Mouse (Mus musculus) mouse embryonic stem cell (cell line): Measurements from ENCODE around the gene Rars2.

ENCODE experiments used
- in situ Hi-C, 2 experiments: fragments of 300-500 bp; cut with MboI; formaldehyde crosslinking; loops; 1 replicate in 1 of 2; 3 replicates in 1 of 2; pipeline ENCODE4 v1.14.3; 2019 to 2020; ENCODE audit warnings: low sequenced_read_pairs in 2 of 2, low pct_unique_long_range_greater_than_20kb in 1 of 2, mixed read lengths in 1 of 2; ENCODE audit not compliant: unreplicated experiment in 1 of 2

The Rars2 gene

DNA sequence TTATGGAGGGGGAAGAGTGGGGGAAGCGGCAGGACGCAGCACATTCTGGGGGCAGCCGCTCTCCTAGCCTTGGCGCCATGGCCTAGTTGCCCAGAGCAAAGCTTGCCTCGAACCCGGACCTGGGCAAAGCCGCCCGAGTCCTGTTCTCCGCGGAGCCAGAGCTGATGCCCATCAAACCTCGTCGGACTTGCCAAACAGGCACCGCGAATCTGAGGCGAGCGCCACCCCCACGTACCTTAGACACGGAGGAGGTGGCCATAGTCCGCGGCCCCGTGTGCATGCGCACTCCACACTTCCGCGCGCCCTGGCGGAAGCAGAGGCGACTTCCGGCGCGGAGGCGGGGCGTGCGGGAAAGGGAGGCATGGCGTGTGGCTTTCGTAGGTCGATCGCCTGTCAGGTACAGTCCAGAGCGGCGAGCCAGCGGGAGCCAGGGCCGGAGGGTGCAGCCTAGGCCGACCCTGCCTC lies at the start of gene Rars2, which contains the start of gene Orc3:
Rars2 (plus strand) TSS at position 328 of the 465 bp plus-strand sequence.
Orc3 (minus strand) TSS at position 315 of the 465 bp plus-strand sequence.
- in situ Hi-C loops: no loop called here

DNA sequence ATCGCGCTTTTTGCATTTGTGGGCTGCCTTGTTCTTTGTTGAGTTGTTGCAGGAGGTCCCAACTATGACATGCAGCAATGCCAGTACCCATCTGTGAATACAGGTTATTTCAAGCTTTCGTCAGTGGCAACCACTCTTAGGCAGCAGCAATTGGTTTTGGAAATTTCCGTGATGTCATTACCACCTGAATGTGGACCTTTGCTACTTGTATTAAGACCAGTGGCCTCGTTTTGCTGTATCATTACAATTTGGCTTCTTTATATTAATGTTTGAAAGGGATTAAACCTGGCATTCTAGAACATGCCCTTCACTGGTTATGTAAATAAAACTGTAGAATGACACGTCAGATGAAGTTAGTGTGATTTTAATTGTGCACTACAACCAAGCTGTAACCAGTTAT lies 48.5 kb upstream of the Rars2 start:
- in situ Hi-C loops: loop anchor here in 1 of 2 experiments (25.0 kb wide), 1 partner anchor 1204 kb away; no protein-coding TSS in a partner anchor

DNA sequence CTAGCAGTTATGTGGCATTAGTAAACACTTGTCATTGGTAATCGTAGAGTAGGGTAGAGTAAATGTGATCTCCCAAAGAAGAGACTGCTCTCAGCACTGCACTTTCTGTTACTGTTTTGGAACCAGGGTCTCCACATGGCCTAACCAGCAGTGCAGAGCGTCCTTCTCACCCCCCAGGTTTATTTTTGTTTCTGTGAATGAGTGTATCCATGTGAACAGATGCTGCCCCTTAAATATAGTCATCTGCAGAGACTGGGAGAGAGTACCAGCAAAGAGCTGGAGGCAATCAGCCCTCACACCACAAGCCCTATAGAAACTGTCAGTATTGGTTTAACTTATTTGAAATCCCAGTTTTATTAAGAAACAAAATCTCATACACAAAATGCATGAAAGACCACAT lies 41.9 kb upstream of the Rars2 start:
- in situ Hi-C loops: loop anchor here in 1 of 2 experiments (25.0 kb wide), 1 partner anchor 1211 kb away; no protein-coding TSS in a partner anchor

DNA sequence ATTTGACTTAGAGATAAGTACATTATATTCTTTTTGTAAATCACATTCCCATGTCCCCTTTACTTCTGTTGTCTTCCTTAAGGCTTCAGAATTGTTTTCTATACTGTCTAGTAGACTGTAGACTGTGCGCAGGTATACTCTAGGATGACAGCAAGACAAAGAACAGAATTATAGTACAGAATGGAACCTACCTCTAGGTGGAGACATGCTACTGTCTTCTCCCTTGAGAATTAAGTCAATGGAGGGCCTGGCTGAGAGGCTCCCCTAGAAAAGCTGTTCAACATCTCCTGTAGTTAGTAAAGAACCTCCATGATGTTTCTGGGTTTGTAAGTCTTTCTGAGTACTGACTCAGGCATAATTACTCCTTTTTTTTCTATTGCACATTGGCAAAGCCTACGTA lies 37.7 kb upstream of the Rars2 start:
- in situ Hi-C loops: loop anchor here in 1 of 2 experiments (25.0 kb wide), 1 partner anchor 335 kb away; no protein-coding TSS in a partner anchor

DNA sequence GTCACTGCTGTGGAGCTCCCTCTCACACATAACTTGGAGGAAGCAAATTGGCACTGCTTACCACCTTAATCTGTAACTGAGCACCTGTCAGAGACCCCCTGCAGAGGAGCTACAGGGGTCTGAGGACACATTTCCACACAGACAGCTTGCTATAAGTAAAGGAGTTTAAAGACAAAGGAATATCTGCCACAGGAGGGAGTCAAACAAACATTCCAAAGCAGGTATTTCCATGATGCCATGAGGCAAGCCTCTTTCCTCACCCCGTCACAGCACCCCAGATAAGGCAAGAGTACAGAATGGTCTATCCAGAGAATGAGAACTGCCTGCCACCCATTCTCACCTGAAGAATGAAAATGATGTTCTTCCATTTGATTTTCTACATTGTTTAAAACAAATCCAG lies 35.5 kb upstream of the Rars2 start:
- in situ Hi-C loops: loop anchor here in 1 of 2 experiments (25.0 kb wide), 1 partner anchor 333 kb away; no protein-coding TSS in a partner anchor

DNA sequence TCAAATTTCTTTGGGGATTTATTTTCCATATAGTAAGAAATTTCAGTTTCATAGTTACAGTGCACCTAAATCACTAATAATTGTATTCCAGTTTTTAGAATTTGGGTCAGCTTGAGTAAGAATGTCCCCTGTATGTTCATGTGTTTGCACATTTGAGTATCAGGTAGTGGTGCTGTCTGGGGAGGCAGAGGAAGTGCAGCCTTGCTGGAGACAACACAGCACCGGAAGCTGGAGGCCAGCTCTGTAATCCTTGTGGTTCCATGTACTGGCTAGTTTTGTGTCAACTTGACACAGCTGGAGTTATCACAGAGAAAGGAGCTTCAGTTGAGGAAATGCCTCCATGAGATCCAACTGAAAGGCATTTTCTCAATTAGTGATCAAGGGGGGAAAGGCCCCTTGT lies 33.3 kb upstream of the Rars2 start:
- in situ Hi-C loops: loop anchor here in 1 of 2 experiments (25.0 kb wide), 1 partner anchor 331 kb away; no protein-coding TSS in a partner anchor

DNA sequence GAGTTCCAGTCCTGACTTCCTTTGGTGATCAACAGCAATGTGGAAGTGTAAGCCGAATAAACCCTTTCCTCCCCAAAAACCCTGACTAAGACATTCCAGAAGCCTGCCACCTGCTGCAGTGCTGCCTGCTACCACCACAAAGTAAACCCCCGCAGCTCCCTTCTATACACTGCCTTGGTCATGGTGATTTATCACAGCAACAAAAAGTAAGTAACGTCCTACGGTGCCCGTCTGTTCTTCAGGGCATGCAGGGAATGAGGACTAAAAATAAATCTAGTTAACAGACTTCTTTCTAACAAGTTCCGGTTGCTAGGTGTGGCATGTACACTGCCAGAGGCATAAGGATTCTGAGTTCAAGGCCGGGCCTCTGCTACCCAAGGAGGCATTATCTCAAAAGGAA lies 32.8 kb upstream of the Rars2 start:
- in situ Hi-C loops: loop anchor here in 1 of 2 experiments (25.0 kb wide), 1 partner anchor 330 kb away; no protein-coding TSS in a partner anchor

DNA sequence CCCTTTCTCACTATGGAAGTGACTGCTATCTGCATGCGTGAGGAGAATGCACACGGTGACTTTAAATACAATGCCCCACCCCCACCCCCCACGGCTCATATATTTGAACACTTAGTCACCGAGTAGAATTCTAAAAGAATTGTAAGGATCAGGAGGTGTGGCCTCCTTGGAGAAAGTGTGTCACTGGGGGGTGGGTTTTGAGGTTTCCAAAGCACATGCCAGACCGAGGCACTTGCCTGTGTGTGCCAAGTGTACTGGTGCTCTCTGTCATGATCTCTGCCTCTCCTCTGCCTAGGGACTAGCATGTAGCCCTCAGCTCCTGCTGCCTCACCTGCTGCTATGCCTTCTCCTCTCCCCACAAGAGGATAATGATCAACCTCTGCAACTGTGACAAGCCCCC lies 32.3 kb upstream of the Rars2 start:
- in situ Hi-C loops: loop anchor here in 1 of 2 experiments (25.0 kb wide), 1 partner anchor 330 kb away; no protein-coding TSS in a partner anchor

DNA sequence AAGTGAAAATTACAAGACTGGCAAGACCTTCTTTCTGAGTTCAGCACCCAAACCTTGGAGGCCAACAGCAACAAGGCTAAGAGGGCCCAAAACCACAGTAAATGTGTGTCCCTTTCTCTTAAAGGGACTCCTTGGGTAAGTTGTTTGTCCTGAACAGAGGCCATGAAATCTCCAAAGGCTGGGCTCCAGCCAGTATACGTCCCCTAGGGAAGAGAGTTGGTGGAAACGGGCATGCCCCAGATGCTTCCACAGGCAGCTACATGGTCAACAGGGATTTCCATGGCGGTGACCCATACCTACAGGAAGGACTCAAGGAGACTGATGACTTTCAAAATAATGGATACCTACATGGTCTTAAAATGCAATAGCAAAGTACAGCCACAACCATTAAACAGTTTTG lies 31.3 kb upstream of the Rars2 start:
- in situ Hi-C loops: loop anchor here in 1 of 2 experiments (25.0 kb wide), 1 partner anchor 329 kb away; no protein-coding TSS in a partner anchor

DNA sequence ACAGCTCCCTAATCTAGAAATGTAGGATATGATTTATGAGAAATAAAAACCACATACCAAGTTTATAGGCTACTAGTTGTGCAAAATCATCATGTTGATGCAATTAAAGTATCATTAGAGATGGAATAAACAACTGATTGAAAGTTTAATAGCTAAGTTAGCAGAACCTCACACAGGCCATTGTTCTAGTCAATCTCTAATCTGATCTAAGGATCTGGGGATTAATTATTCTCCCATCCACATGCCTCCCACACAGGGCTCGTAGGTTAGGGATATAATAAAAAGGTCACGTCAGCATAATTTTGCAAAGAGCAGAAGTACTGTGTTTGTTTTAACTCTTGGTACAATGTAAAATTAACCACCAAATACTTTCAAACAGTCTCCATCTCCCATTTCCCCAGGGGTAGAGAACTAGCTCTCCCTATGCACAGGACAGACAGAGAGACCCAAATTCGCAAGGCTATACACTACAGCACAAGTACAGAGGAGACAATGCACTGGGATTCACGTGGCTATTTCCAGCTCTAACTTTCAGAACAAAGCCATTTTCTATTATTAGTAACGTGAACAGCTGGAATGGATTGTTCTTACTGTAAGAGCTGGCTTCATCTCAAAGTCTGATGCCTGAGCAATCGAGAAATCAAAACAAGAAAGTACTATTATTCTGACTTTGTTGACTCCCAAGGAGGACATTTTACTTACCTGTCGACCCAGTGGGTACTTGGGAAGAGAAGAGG lies 29.7 kb upstream of the Rars2 start:
- in situ Hi-C loops: loop anchor here in 1 of 2 experiments (25.0 kb wide), 1 partner anchor 327 kb away; no protein-coding TSS in a partner anchor

DNA sequence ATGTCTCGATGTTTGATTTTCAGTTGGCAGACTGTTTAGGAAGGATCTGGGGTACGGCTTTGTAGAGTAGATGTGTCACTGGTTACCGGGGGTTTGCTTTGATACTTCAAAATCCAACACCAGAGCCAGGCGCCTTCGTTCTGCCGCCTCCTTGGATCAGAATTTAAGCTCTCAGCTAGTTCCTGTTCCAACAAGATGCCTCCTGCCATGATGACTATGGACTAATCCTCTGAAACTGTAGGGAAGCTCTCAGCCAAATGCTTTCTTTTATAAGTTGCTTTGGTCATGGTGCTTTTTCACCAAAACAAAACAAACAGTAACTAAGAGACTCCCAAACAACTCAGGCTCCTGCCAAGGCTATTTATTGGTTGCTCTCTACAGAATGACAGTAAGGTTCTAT lies 11.6 kb upstream of the Rars2 start:
- in situ Hi-C loops: no loop called here

DNA sequence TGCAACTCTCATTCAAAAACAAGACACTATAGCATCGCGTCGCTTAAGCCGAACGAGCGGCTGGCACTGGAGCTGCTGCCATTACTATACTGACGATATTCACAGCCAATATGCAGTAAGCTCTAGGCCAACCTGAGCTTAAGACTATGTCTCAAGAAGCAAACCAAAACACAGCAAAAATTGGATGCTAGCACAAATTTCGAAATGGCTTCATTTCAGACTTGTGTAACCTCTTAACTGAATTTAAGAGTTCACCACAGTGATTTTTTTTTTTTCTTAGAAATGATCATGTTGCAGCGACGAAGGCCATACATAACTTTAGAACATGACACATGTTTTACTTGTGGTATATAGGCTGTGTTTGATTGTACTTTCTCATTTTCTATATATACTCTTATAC lies 8.1 kb upstream of the Rars2 start:
- in situ Hi-C loops: no loop called here

DNA sequence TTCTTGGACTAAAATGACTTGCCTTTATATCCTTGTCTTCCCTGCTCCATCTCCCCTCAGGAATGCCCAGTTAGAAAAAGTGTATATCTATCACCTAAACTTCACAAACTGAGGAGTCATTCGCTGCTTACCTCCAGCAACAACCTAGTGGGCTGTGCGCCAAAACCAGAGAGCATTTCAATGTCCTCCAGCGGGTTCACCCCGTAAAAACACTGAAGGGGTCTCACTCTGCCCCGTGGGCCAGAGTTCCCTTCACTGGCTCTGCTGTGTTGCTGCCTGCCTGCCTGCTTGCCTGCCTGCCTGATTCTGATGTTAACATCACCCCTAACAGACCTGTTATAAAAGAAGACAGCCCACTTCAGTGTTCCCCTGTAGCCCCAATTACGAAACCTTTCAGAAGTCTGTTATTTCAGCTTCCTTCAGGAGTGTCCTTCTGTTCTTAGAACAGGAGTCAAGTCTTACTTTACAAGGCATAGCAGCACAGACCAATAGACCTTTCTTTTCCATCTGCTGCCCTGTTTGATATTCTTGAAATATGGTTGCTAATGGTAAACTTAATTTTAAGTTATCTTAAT lies 1.1 kb upstream of the Rars2 start:
- in situ Hi-C loops: no loop called here

DNA sequence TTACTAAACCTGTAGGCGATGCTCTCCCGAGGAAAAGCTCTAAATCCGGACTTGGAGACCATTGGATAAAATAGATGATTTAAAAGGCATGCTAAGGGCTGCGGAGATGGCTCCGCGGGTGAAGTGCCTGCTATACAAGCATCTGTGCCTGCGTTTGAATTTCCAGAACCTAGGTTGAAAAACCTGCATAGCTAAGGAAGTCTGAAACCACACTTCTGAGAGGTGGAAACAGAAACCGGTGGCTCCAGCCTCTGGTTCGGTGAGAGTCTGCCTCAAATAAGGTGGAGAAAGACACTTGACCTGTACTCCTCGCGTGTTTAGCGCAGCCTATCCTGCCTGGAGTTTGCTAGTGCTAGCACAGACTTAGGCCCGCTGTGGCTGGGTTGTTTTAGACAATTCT lies 546 bp downstream of the Rars2 start:
- in situ Hi-C loops: no loop called here

DNA sequence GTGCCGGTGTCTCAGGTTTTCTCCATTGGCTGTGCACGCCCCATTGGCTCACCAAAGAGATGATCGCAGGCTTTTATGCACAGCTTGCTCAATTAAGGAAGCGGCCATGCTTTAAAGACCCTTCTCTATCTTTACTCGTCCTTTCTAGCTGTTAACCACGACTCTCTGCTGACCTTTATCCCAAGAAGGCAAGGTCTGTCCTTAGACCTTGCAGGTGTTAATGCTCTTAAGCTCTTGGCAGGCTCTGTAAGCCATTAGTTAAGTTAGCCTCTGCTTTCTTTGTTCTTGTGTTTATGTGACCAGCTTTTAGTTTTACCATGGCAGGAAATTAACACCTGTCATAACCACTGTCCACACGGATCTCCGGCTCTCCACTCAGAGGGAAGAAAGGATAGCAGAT lies 1.4 kb downstream of the Rars2 start:
- in situ Hi-C loops: no loop called here

DNA sequence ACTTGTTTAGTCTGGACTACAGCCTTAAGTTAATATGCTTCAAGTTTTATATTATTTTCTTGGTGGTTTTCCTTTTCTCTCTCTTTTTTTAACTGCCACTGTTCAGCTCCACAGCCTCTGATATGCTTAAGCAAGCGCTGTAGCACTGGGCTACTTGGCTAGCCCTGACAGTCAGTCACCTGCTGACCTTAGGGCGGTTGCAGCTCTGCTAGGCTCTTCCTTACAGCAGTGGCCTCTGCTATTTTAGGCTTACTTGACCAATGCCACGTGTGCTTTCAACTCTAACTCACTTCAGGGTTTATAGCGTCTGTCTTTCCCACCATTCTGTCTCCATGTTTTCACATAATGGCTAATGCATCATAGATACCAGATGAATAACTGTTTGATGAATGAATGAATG lies 10.8 kb downstream of the Rars2 start:
- in situ Hi-C loops: no loop called here

DNA sequence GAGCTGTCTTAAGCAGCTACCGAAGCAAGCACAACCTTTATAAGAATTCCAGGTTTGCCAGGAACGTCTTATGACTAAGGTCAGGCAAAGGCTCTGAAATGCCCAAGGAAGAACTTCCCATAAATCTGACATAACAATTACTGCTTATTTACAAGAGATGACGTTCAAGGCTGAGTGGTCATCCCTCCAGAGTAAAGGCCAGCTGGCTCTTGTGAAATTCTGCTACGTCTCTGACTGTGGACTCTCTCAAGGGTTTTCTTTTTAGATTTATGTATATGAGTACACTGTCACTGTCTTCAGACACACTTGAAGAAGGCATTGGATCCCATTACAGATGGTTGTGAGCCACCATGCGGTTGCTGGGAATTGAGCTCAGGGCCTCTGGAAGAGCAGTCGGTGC lies 11.6 kb downstream of the Rars2 start:
- in situ Hi-C loops: no loop called here

DNA sequence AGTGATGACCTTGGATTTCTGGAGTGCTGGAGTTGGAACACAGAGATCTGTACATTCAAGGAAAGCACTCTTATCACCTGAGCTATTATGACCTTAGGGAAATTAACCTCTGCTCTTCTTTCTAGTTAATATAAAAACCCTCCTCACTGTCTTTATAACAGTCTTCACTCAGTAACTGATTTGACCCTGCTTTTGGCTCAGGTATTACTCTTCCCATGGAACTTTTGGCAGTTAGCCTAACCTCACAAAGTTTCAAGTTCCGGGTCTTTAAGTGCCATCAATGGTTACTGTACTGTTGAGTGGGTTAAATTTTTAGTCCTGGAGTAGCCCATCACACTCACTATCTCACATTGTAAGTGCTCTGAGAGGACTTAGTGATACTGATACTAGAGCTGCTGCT lies 15.2 kb downstream of the Rars2 start:
- in situ Hi-C loops: no loop called here

DNA sequence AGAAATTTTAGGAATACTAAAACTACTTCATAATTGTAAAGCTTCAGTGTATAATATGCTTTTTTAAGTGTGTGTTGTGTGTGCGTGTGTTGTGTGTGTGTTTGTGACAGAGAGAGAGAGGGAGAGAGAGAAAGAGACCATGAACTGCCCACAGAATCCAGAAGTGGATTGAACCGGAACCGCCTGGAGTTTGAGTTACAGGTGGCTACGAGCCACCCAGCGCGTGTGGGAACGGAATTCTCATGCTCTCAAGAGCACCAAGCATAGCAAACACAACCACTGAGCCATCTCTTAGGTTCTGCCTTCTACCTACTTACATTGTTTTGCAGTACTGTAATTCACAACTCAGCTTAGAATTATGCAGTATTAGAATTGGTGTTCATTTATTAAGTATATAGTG lies 19.4 kb downstream of the Rars2 start:
- in situ Hi-C loops: no loop called here
